Mouse (Mus musculus) hindbrain, embryonic 11.5 days (tissue): ENCODE measurements around the gene Acly. TPM values are rescaled to one million over a fixed set of nuclear protein-coding genes. Genes with fewer than 3 reads are reported as not detected.

Experiments
- ATAC-seq: fragments of 200-750 bp; cut with Nextera tagmentation; 2 replicates; pipeline ENCODE4 v1.8.0; 2017; ENCODE audit warnings: mild to moderate bottlenecking, moderate TSS enrichment, moderate library complexity; ENCODE audit not compliant: low FRiP score
- DNase-seq: peaks from one replicate; pipeline ENCODE4 v3.0.0-alpha.2; 2015; ENCODE audit warnings: low spot score
- H3K27ac ChIP-seq: fragments of 300-500 bp; sonication (generic); 2 replicates; pipeline ENCODE4 v1.5.1; 2014; ENCODE audit warnings: mild to moderate bottlenecking, low read depth, low read length
- H3K27me3 ChIP-seq: fragments of 300-500 bp; sonication (generic); 2 replicates; pipeline ENCODE4 v1.6.1; 2014; ENCODE audit warnings: mild to moderate bottlenecking, low read length, moderate library complexity, mixed read lengths; ENCODE audit not compliant: control insufficient read depth, insufficient read depth
- H3K36me3 ChIP-seq: fragments of 300-500 bp; sonication (generic); 2 replicates; pipeline ENCODE4 v1.6.1; 2014; ENCODE audit warnings: mild to moderate bottlenecking, low read length, moderate library complexity, mixed read lengths; ENCODE audit not compliant: control insufficient read depth, insufficient read depth
- H3K4me1 ChIP-seq: fragments of 300-500 bp; sonication (generic); replicated peaks from 2 replicates; pipeline ENCODE4 v1.6.1; 2014; ENCODE audit warnings: low read length, mixed read lengths; ENCODE audit not compliant: control insufficient read depth, insufficient read depth
- H3K4me2 ChIP-seq: fragments of 300-500 bp; sonication (generic); replicated peaks from 2 replicates; pipeline ENCODE4 v1.6.1; 2014; ENCODE audit warnings: mild to moderate bottlenecking, low read depth, low read length
- H3K4me3 ChIP-seq: fragments of 300-500 bp; sonication (generic); 2 replicates; pipeline ENCODE4 v1.5.1; 2014; ENCODE audit warnings: low read depth, low read length
- H3K9ac ChIP-seq: fragments of 300-500 bp; sonication (generic); 2 replicates; pipeline ENCODE4 v1.6.1; 2014; ENCODE audit warnings: low read depth, low read length
- H3K9me3 ChIP-seq: fragments of 300-500 bp; sonication (generic); 2 replicates; pipeline ENCODE4 v1.6.1; 2016; ENCODE audit warnings: low read length; ENCODE audit not compliant: control insufficient read depth
- WGBS: fragments of 180-500 bp; shearing (Covaris S2); extraction: QIAGEN DNeasy Blood & Tissue Kit; methylation state at CpG from one replicate; pipeline ENCODE4 v1.1.7; 2014; 5-methylcytosine and 5-hydroxymethylcytosine counted together
- polyA plus RNA-seq: library from polyadenylated mRNA; unstranded; fragments of >200 nt; fragmentation: Nextera tagmentation; extraction: Ambion mirVana; gene quantifications from 2 replicates; pipeline ENCODE4 v1.2.1, GENCODE M21; 2014

Gene Acly
- polyA plus RNA-seq, 1 experiment from 2014 or later = 259 TPM

DNA sequence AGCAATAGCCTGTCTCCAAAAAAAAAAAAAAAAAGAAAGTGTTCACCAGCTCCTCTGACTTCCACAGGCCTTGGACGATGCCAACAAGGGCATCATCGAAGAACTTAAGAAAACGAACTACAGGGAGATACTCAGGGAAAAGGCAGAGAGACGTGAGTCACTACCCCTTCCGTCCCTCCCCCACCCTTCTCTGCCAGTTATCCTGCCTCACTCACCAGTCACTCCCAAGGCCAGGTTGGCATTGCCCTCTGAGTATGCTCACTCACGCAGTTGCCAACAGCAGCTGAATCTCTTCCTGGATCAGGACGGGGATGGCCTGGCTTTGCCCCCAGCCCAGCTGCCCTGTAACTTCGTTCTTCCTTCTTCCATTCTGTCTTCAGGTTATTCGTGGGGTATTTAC lies 42.0 kb upstream of the Acly start:
- no peaks in the 10 kb centered on the region for H3K36me3 ChIP-seq
- WGBS = 65% methylated on average over 9 of the region's 9 CpGs
- ATAC-seq = no peak

DNA sequence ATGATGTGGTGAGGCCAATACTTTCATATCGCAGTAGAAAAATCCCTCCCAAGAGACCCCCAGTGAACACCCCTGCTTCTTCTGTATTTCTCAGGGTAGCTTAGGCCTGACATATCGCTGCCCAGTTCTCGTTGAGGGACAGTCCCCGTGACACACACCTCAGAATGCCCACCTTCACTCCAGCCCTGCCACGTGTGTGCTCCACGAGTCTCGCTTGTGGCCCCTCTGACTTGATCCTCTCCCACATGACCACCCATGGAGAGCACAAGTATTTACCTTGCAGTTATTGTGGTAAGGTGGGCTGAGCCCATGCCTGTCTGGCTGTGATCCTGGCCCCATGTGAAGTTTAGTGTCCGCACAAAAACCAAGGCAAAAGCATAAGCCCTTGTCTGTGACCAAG lies 40.9 kb upstream of the Acly start:
- no peaks in the 10 kb centered on the region for H3K9me3 ChIP-seq
- ATAC-seq (no peak), DNase-seq (no peak)
- 85% methylated on average over 8 of the region's 8 CpGs for WGBS
- no peak overlapping the region for H3K4me3 ChIP-seq
- no peak overlapping the region for H3K4me2 ChIP-seq
- H3K27ac ChIP-seq = no peak overlapping the region
- H3K36me3 ChIP-seq = no peaks in the 10 kb centered on the region
- peaks cover 3% of the 10 kb centered on the region; the same call in 1 of the 2 replicates for H3K4me1 ChIP-seq
- H3K9ac ChIP-seq = no peak overlapping the region
- H3K27me3 ChIP-seq = peaks cover 6% of the 10 kb centered on the region; the same call in 1 of the 2 replicates

More for the DNA sequence above, 42.0 kb upstream of the Acly start:
- Histone ChIP-seq H3K27ac (no peak overlapping the region), H3K9me3 (no peaks in the 10 kb centered on the region), H3K4me3 (no peak overlapping the region), H3K9ac (no peak overlapping the region), H3K27me3 (peaks cover 6% of the 10 kb centered on the region; the same call in 1 of the 2 replicates), H3K4me2 (no peak overlapping the region), H3K4me1 (peaks cover 3% of the 10 kb centered on the region; the same call in 1 of the 2 replicates)
- no peak for DNase-seq

DNA sequence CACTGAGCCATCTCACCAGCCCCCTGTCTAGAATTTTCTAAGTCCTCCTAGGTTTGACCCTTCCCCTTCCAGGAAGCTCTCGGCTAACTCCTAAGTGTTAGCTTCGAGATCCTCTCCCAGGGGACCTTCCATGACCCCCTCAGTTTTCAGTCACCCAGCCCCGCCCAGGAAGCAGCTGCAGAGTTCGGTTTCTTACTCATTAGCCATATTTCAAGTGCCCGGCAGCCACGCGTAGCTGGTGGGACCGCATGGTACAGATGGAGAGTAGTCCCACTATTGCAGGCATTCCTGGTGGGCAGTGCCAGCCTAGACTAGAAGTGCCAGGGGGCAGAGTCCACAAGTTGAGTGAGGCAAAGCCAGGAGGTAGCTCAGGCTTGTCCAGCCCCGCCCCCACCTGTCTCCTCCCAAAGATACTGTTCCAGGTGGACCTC lies 40.0 kb upstream of the Acly start:
- Histone ChIP-seq H3K4me2 (no peak overlapping the region), H3K27me3 (peaks cover 6% of the 10 kb centered on the region; the same call in 1 of the 2 replicates), H3K4me1 (peaks cover 3% of the 10 kb centered on the region; the same call in 1 of the 2 replicates), H3K36me3 (no peaks in the 10 kb centered on the region), H3K9ac (no peak overlapping the region), H3K27ac (no peak overlapping the region), H3K4me3 (no peak overlapping the region), H3K9me3 (no peaks in the 10 kb centered on the region)
- 71% methylated on average over 9 of the region's 9 CpGs for WGBS
- DNase-seq (no peak), ATAC-seq (no peak)

DNA sequence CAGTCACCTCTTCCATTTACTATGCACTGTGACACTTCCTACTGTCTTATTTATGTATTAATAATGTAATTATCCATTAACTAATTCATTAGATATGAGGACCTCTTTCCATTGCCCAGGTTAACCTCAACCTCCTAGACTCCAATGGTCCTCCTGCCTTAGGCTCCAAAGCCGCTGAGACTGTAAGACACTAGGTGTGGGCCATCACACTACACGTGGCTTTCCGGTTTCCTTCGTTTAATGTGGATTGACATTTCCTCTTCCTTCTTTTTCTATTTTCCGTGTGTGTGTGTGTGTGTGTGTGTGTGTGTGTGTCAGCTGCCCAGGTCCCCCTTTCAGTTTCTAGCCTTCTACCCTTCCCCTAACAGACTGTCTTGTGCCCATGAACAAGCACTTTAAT lies 39.4 kb upstream of the Acly start:
- DNase-seq (no peak), ATAC-seq (no peak)
- 85% methylated on average over 5 of the region's 5 CpGs for WGBS
- Histone ChIP-seq H3K4me2 (no peak overlapping the region), H3K9ac (no peak overlapping the region), H3K27me3 (peaks cover 6% of the 10 kb centered on the region; the same call in 1 of the 2 replicates), H3K9me3 (no peaks in the 10 kb centered on the region), H3K36me3 (no peaks in the 10 kb centered on the region), H3K4me3 (no peak overlapping the region), H3K27ac (no peak overlapping the region), H3K4me1 (peaks cover 3% of the 10 kb centered on the region; the same call in 1 of the 2 replicates)

DNA sequence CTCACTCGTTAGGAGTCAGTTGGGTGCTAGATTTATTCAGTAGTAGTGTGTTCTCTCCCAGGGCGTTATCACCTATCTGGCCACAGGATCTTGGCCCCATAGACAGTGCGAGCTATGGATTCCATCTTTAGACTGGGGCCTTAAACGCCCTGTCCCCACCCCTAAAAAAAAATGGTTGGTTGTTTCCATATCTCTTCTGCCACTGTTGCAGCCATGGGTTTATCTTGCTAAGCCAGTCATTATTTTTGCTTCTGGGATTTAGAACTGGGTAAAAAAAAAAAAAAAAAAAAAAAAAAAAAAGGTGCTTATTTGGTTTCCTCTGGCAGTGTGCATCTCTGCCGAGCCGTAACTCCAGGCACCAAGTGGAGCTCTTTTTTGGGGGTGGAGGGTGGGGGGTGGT lies 36.9 kb upstream of the Acly start:
- Histone ChIP-seq H3K4me1 (no peaks in the 10 kb centered on the region), H3K4me3 (no peak overlapping the region), H3K36me3 (no peaks in the 10 kb centered on the region), H3K27me3 (no peaks in the 10 kb centered on the region), H3K9ac (no peak overlapping the region), H3K4me2 (no peak overlapping the region), H3K9me3 (no peaks in the 10 kb centered on the region), H3K27ac (no peak overlapping the region)
- DNase-seq = no peak
- WGBS = 88% methylated on average over 6 of the region's 6 CpGs
- ATAC-seq = no peak

DNA sequence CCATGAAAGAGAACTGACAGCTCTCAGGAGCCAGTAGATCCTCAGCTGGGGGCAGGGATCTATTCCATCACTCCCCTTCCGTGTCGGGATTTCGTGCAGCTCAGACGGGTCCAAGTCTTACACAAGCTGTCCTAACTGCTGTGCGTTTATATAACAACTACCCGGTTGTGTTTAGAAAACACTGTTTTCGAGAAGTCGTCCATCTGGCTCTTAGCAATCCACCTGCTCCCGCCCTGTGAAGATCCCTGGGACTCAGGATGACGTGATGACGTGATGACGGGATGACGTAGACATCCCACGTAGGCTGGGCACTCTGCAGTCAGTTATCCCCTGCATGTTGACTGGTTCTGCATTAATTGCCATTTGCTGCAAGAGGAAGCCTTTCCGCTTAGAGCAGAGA lies 36.5 kb upstream of the Acly start:
- WGBS = 80% methylated on average over 15 of the region's 15 CpGs

DNA sequence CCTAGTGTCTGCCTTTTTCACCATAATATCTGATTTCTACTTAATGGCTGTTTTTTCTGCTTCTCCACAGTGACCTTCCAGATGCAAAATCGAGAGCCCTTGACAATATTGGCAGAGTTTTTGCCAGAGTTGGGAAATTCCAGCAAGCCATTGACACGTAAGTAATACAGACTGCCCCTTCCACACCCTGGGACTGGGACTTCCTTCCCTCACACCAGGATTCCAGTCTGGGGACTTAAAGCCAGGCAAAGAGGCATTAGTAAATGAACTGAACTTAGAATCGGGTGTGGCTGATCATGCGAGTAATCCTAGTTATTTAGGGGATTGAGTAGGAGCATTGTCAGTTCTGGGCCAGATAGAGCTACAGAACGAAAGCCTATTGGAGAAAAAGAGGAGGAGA lies 33.9 kb upstream of the Acly start:
- ATAC-seq (no peak), DNase-seq (no peak)
- H3K27me3 ChIP-seq = no peaks in the 10 kb centered on the region
- H3K4me1 ChIP-seq = no peaks in the 10 kb centered on the region
- H3K9me3 ChIP-seq = no peaks in the 10 kb centered on the region
- 52% methylated on average over 5 of the region's 5 CpGs for WGBS
- no peaks in the 10 kb centered on the region for H3K36me3 ChIP-seq
- no peak overlapping the region for H3K4me2 ChIP-seq
- H3K9ac ChIP-seq = no peak overlapping the region
- H3K4me3 ChIP-seq = no peak overlapping the region
- H3K27ac ChIP-seq = no peak overlapping the region

More for the DNA sequence above, 36.5 kb upstream of the Acly start:
- H3K27me3 ChIP-seq = no peaks in the 10 kb centered on the region
- no peaks in the 10 kb centered on the region for H3K36me3 ChIP-seq
- H3K27ac ChIP-seq = no peak overlapping the region
- H3K4me2 ChIP-seq = no peak overlapping the region
- H3K9ac ChIP-seq = no peak overlapping the region
- ATAC-seq (no peak), DNase-seq (no peak)
- no peaks in the 10 kb centered on the region for H3K9me3 ChIP-seq
- H3K4me1 ChIP-seq = no peaks in the 10 kb centered on the region
- H3K4me3 ChIP-seq = no peak overlapping the region

DNA sequence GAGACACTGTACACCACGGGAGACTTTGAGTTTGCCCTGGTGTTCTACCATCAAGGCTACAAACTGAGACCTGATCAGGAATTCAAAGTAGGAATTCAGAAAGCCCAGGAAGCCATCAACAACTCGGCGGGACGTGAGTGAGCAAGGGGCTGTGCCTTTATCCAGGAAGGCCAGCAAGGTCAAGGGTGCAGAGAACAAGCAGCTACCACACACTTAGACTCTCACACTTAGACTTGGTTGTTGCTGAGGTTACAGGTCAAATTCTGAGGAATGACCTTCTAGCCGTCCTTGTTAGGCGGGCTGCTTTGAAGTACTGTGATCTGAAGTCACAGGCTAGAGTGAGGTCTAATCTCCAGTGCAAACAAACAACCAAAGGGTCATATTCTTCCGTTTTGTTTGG lies 31.7 kb upstream of the Acly start:
- no peaks in the 10 kb centered on the region for H3K27me3 ChIP-seq
- no peak for DNase-seq
- ATAC-seq = no peak
- no peaks in the 10 kb centered on the region for H3K4me1 ChIP-seq
- 45% methylated on average over 7 of the region's 7 CpGs for WGBS
- H3K4me2 ChIP-seq = no peak overlapping the region
- H3K4me3 ChIP-seq = no peak overlapping the region
- no peak overlapping the region for H3K9ac ChIP-seq
- H3K9me3 ChIP-seq = no peaks in the 10 kb centered on the region
- H3K36me3 ChIP-seq = no peaks in the 10 kb centered on the region
- H3K27ac ChIP-seq = no peak overlapping the region

DNA sequence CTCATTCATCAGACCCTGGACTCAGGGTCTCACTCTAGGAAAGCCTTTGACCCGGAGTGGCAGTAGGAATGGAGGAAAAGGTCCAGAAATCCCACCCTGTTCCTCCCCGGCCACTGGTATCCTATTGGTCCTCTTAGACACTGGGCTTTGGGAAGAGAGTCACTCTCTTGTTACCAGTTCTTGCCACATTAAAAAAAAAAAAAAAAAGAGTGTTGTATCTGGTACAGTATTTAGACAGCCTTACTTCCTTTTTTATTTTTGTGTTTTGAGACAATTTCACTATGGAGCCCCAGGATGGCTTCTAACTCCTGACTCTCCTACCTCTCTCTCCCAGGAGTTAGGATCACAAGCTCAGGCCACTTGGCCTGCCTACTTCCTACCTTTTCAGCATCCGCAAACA lies 29.8 kb upstream of the Acly start:
- no peak overlapping the region for H3K9ac ChIP-seq
- H3K4me2 ChIP-seq = no peak overlapping the region
- H3K4me1 ChIP-seq = no peaks in the 10 kb centered on the region
- ATAC-seq = no peak
- no peaks in the 10 kb centered on the region for H3K36me3 ChIP-seq
- 75% methylated on average over 3 of the region's 3 CpGs for WGBS
- H3K27me3 ChIP-seq = no peaks in the 10 kb centered on the region
- DNase-seq = no peak
- H3K27ac ChIP-seq = no peak overlapping the region
- H3K4me3 ChIP-seq = no peak overlapping the region
- H3K9me3 ChIP-seq = no peaks in the 10 kb centered on the region
